Mouse (Mus musculus) bone marrow, adult 2 months (tissue): ENCODE measurements around the gene Enah.

Experiments used
- CTCF ChIP-seq: fragments of 200-500 bp; IDR thresholded peaks from 2 replicates; pipeline ENCODE4 v1.5.1; 2011; ENCODE audit warnings: low read length, control low read depth; ENCODE audit not compliant: control insufficient read depth, insufficient read depth
- POLR2A ChIP-seq: fragments of 200-500 bp; IDR thresholded peaks from 2 replicates; pipeline ENCODE4 v1.6.1; 2011; ENCODE audit warnings: low read depth, mild to moderate bottlenecking, control low read depth, low read length, borderline replicate concordance; ENCODE audit not compliant: control insufficient read depth

DNA sequence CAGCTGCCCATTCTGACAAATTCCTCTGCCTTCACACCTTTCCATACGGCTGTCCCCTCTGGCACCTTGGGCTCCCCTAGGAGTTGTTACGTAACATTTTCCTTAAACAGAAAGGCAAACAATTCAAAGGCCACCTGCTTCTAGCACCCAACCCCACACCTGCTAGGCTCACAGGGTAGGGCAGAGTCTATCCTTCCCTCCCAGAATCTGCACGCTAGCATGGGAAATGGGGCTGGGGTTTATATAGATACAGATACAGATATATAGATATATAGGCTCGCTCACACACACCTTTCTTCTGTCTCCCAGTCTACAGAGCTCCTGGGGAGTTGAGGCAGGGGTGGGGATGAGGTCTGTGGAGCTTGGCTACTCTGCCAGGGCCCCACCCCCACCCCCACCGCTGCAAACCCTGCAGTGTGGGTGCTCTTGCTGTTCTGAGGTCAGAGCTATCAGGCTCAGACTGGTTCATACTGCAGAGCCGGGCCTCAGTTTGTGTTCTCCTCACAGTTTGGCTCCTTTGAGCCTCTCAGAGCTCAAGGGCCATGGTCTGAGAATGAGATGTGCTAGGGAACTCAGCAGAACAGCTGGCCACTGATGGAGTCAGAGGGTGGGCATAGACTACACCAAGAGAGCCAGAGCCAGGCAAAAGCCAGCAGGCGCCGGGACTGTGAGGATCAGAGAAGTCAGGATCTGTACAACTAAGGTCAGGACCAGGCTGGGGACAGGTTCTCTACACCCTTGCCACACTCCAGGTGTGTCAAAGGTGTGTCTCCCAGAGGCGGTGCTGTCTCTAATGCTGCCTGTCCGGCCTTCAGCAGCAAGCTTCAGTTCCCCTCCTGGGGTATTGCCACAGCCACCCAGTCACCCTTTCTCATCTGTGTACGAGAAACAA, 154.6 kb downstream of the Enah start:
- TF ChIP-seq POLR2A (no peak), CTCF (no peak)
